Mouse (Mus musculus) bone marrow, adult 2 months (tissue): ENCODE results near the gene Ccdc88b.

ENCODE experiments used
- CTCF ChIP-seq: fragments of 200-500 bp; IDR thresholded peaks from 2 replicates; pipeline ENCODE4 v1.5.1; 2011; ENCODE audit warnings: low read length, control low read depth; ENCODE audit not compliant: control insufficient read depth, insufficient read depth
- POLR2A ChIP-seq: fragments of 200-500 bp; IDR thresholded peaks from 2 replicates; pipeline ENCODE4 v1.6.1; 2011; ENCODE audit warnings: low read depth, mild to moderate bottlenecking, control low read depth, low read length, borderline replicate concordance; ENCODE audit not compliant: control insufficient read depth

DNA sequence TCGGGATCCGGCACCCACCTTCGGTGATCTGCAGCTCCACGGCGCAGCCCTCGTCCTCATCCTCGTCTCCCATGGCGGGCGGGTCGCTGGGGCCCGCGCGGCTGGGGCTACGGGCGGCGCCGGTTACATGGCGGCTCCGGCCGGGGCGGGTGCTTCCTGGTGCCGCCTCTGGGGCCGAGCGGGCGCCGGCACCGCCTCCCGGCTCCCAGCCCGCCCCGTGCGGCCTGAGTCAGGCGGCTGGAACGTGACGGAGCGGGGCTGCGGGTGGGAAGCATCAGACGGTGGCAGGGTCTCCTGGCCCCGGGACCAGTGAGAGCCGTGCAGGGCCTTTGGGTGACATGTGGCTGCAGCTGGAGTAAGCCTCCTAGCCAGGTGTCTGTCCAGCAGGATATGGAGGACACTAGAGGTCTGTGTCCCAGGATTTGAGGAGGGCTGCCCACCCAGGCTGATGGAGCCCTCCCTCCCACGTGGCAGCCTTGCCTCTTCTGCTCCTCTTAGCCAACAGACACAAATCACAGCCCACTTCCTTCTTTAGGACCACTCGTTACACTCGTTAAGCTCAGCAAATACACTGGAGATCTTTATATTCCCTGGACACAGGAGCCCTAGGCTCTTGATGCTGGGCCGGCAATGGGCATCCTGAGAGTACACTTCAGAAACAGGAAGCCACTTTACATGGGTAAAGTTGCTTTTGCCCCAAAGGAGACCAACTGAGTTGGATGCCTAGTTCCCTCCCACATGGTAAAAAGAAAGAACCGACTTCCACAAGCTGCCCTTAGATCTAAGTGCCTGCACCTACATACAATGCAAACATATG lies 17.3 kb downstream of the Ccdc88b start, which contains the start of gene Rps6ka4:
- no peak for TF ChIP-seq CTCF
- TF ChIP-seq POLR2A: peak; percentile 5; the same call in 1 of the 2 replicates
